Mouse (Mus musculus) left cerebral cortex, adult 18-20 months (tissue): ENCODE results near the gene Btbd16. TPM values are rescaled to one million over a fixed set of nuclear protein-coding genes. Genes with fewer than 3 reads are reported as not detected.

Experiments used
- DNase-seq, 2 experiments: peaks; one replicate each; pipeline ENCODE4 v3.0.0; 2021 to 2022; ENCODE audit warnings: low spot score in 2 of 2, mixed read lengths in 1 of 2
- total RNA-seq, 2 experiments: library from RNA; stranded (reverse); gene quantifications; 2 replicates each; pipeline ENCODE4 v1.2.3; 2021

Btbd16 gene
- total RNA-seq, 2 experiments from 2014 or later = 0.12 to 0.30 TPM

GRCm38 (mm10) chr7:130815601-130816000, 41.7 kb downstream of the Btbd16 start:
- DNase-seq = peak; percentile 58

GRCm38 (mm10) chr7:130816243-130816642, 42.4 kb downstream of the Btbd16 start:
- DNase-seq = no peak

- DNase-seq = no peak
These were observed 44.9 kb downstream of the Btbd16 start for GRCm38 (mm10) chr7:130818813-130819212.

GRCm38 (mm10) chr7:130819624-130820023, 45.8 kb downstream of the Btbd16 start:
- no peak for DNase-seq

GRCm38 (mm10) chr7:130823992-130824391, 50.1 kb downstream of the Btbd16 start:
- no peak for DNase-seq

- DNase-seq = no peak
These were observed 52.5 kb downstream of the Btbd16 start for GRCm38 (mm10) chr7:130826343-130826742.

- DNase-seq = peak; percentile 55 to 73
These were observed 53.6 kb downstream of the Btbd16 start for GRCm38 (mm10) chr7:130827431-130827830.

GRCm38 (mm10) chr7:130827844-130828403, 54.1 kb downstream of the Btbd16 start:
- no peak for DNase-seq

- no peak for DNase-seq
These were observed 54.6 kb downstream of the Btbd16 start for GRCm38 (mm10) chr7:130828475-130828874.

- DNase-seq = no peak
These were observed 57.7 kb downstream of the Btbd16 start for GRCm38 (mm10) chr7:130831586-130831985.

GRCm38 (mm10) chr7:130834299-130834698, 60.4 kb downstream of the Btbd16 start:
- peak; percentile 22 to 49 for DNase-seq

- DNase-seq = no peak
These were observed 61.3 kb downstream of the Btbd16 start for GRCm38 (mm10) chr7:130834958-130835861.

- no peak for DNase-seq
These were observed 62.2 kb downstream of the Btbd16 start for GRCm38 (mm10) chr7:130836066-130836465.

- no peak for DNase-seq
These were observed 64.2 kb downstream of the Btbd16 start for GRCm38 (mm10) chr7:130837941-130838657.

GRCm38 (mm10) chr7:130838658-130839025, 64.8 kb downstream of the Btbd16 start:
- no peak for DNase-seq

GRCm38 (mm10) chr7:130839380-130840100, 65.7 kb downstream of the Btbd16 start:
- DNase-seq = no peak

GRCm38 (mm10) chr7:130847164-130847718, 73.4 kb downstream of the Btbd16 start:
- DNase-seq = no peak

GRCm38 (mm10) chr7:130854684-130855292, 80.9 kb downstream of the Btbd16 start:
- no peak for DNase-seq

- no peak for DNase-seq
These were observed 81.8 kb downstream of the Btbd16 start for GRCm38 (mm10) chr7:130855681-130856080.

- DNase-seq = no peak
These were observed 84.1 kb downstream of the Btbd16 start for GRCm38 (mm10) chr7:130857973-130858372.
